Mouse (Mus musculus) small intestine, adult 2 months (tissue): Measurements from ENCODE around the gene Olfr646. TPM values are rescaled to one million over a fixed set of nuclear protein-coding genes. Genes with fewer than 3 reads are reported as not detected.

Source experiments
- H3K27ac ChIP-seq: fragments of 200-500 bp; 2 replicates; pipeline ENCODE4 v1.5.1; 2012; ENCODE audit warnings: low read depth, low read length, control low read depth, inconsistent platforms; ENCODE audit not compliant: insufficient read depth
- H3K27me3 ChIP-seq: fragments of 200-500 bp; 2 replicates; pipeline ENCODE4 v1.6.1; 2012; ENCODE audit warnings: mild to moderate bottlenecking, moderate library complexity, low read length, inconsistent platforms; ENCODE audit not compliant: control insufficient read depth, insufficient read depth
- H3K36me3 ChIP-seq: fragments of 200-500 bp; 2 replicates; pipeline ENCODE4 v1.6.1; 2012; ENCODE audit warnings: mild to moderate bottlenecking, low read length, control low read depth, inconsistent platforms; ENCODE audit not compliant: control insufficient read depth, insufficient read depth
- H3K4me1 ChIP-seq: fragments of 200-500 bp; 2 replicates; pipeline ENCODE4 v1.6.1; 2012; ENCODE audit warnings: low read length, inconsistent platforms, mixed read lengths; ENCODE audit not compliant: control insufficient read depth, insufficient read depth, insufficient read length
- H3K4me3 ChIP-seq: fragments of 200-500 bp; 2 replicates; pipeline ENCODE4 v1.5.1; 2012; ENCODE audit warnings: low read depth, mild to moderate bottlenecking, control low read depth, inconsistent platforms, low read length, moderate library complexity
- CTCF ChIP-seq: fragments of 200-500 bp; IDR thresholded peaks from 2 replicates; pipeline ENCODE4 v1.5.1; 2012; ENCODE audit warnings: low read depth, mild to moderate bottlenecking, control low read depth, inconsistent platforms, low read length, moderate library complexity, mixed read lengths; ENCODE audit not compliant: insufficient replicate concordance, insufficient read length; ENCODE audit errors: extremely low read depth
- POLR2A ChIP-seq: fragments of 200-500 bp; IDR thresholded peaks from 2 replicates; pipeline ENCODE4 v1.6.1; 2012; ENCODE audit warnings: low read depth, mild to moderate bottlenecking, control low read depth, inconsistent platforms, low read length, moderate library complexity
- WGBS: fragments of 180-500 bp; shearing (Covaris S2); methylation state at CpG from one replicate; pipeline ENCODE4 v1.1.7; 2018; 5-methylcytosine and 5-hydroxymethylcytosine counted together
- polyA plus RNA-seq: library from polyadenylated mRNA; depleted of rRNA; stranded (reverse); fragments of >200 nt; gene quantifications from 2 replicates; pipeline ENCODE4 v1.2.3, GENCODE M21; 2012; rRNA removed

The Olfr646 gene
- polyA plus RNA-seq, 1 experiment: not detected

- H3K36me3 ChIP-seq: no peaks in the 10 kb centered on the region
- H3K4me3 ChIP-seq: no peak within 1 kb of the TSS
- H3K27ac ChIP-seq: no peak within 1 kb of the TSS
- 71% methylated on average over 5 of the region's 5 CpGs for WGBS
- no peak for TF ChIP-seq POLR2A
- H3K27me3 ChIP-seq: no peaks in the 10 kb centered on the region
- H3K4me1 ChIP-seq: no peaks in the 10 kb centered on the region
These were observed 32.6 kb downstream of the Olfr646 start, which contains the start of gene Olfr643 for GRCm38 (mm10) chr7:104137305-104137704. Olfr643 (minus strand) TSS chr7:104137405.

- TF ChIP-seq CTCF: no peak
- no peak for TF ChIP-seq POLR2A
- Histone ChIP-seq H3K4me1 (no peaks in the 10 kb centered on the region), H3K4me3 (no peak within 1 kb of the TSS), H3K27ac (no peak within 1 kb of the TSS), H3K36me3 (no peaks in the 10 kb centered on the region), H3K27me3 (no peaks in the 10 kb centered on the region)
- WGBS: 70% methylated on average over 3 of the region's 3 CpGs
These were observed 38.5 kb downstream of the Olfr646 start, which contains the start of gene Ubqln3 for GRCm38 (mm10) chr7:104143179-104143578. Ubqln3 (minus strand) TSS chr7:104143279.

- no peak within 1 kb of the TSS for H3K4me3 ChIP-seq
- H3K27me3 ChIP-seq: no peaks in the 10 kb centered on the region
- WGBS: 86% methylated on average over 2 of the region's 2 CpGs
- no peaks in the 10 kb centered on the region for H3K4me1 ChIP-seq
- no peaks in the 10 kb centered on the region for H3K36me3 ChIP-seq
- TF ChIP-seq POLR2A (no peak), CTCF (no peak)
- H3K27ac ChIP-seq: no peak within 1 kb of the TSS
These were observed 45.8 kb downstream of the Olfr646 start, which contains the start of gene Ubqlnl for GRCm38 (mm10) chr7:104150456-104150855. Ubqlnl (minus strand) TSS chr7:104150556.

Other genes with a start within 250 kb of the Olfr646 start
- gene Olfr66, start 218.6 kb upstream of the Olfr646 start, polyA plus RNA-seq: not detected in 2 replicates
- gene Olfr64, start 210.4 kb upstream of the Olfr646 start, polyA plus RNA-seq: not detected in 2 replicates
- not detected in 2 replicates for gene Olfr65, start 201.4 kb upstream of the Olfr646 start, polyA plus RNA-seq
- not detected in 2 replicates for gene Olfr631, start 176.0 kb upstream of the Olfr646 start, polyA plus RNA-seq
- not detected in 2 replicates for gene Olfr632, start 170.5 kb upstream of the Olfr646 start, polyA plus RNA-seq
- gene Olfr633, start 160.4 kb upstream of the Olfr646 start, polyA plus RNA-seq: not detected in 2 replicates
- not detected in 2 replicates for gene Olfr635, start 133.7 kb upstream of the Olfr646 start, polyA plus RNA-seq
- gene Olfr638, start 106.1 kb upstream of the Olfr646 start, polyA plus RNA-seq: not detected in 2 replicates
- gene Olfr639, start 87.6 kb upstream of the Olfr646 start, polyA plus RNA-seq: not detected in 2 replicates
- gene Olfr640, start 79.3 kb upstream of the Olfr646 start, polyA plus RNA-seq: not detected in 2 replicates
- not detected in 2 replicates for gene Olfr641, start 69.4 kb upstream of the Olfr646 start, polyA plus RNA-seq
- gene Olfr642, start 52.2 kb upstream of the Olfr646 start, polyA plus RNA-seq: not detected in 2 replicates
- gene 4930516K23Rik, start 43.4 kb upstream of the Olfr646 start, polyA plus RNA-seq: not detected in 2 replicates
- gene Olfr644, start 33.0 kb upstream of the Olfr646 start, polyA plus RNA-seq: not detected in 2 replicates
- not detected in 2 replicates for gene Olfr645, start 19.4 kb upstream of the Olfr646 start, polyA plus RNA-seq
- not detected in 2 replicates for gene Ubqln5, start 25.0 kb downstream of the Olfr646 start, polyA plus RNA-seq
- gene Olfr643, start 32.5 kb downstream of the Olfr646 start, polyA plus RNA-seq: not detected in 2 replicates
- gene Ubqln3, start 38.4 kb downstream of the Olfr646 start, polyA plus RNA-seq: not detected in 2 replicates
- not detected in 2 replicates for gene Ubqlnl, start 45.7 kb downstream of the Olfr646 start, polyA plus RNA-seq
- gene Olfm5, start 60.0 kb downstream of the Olfr646 start, polyA plus RNA-seq: not detected in 2 replicates
- not detected in 2 replicates for gene Olfr648, start 78.5 kb downstream of the Olfr646 start, polyA plus RNA-seq
- not detected in 2 replicates for gene Olfr649, start 91.1 kb downstream of the Olfr646 start, polyA plus RNA-seq
- gene Trim6, start 113.9 kb downstream of the Olfr646 start, polyA plus RNA-seq: 0.44 and 0.61 TPM in 2 replicates
- gene Trim34a, start 139.6 kb downstream of the Olfr646 start, polyA plus RNA-seq: 2.1 and 5.8 TPM in 2 replicates
- gene Trim5, start 183.2 kb downstream of the Olfr646 start, polyA plus RNA-seq: 0.67 and 0.70 TPM in 2 replicates
- 2.8 and 5.9 TPM in 2 replicates for gene Trim12a, start 210.6 kb downstream of the Olfr646 start, polyA plus RNA-seq
- gene Trim34b, start 224.6 kb downstream of the Olfr646 start, polyA plus RNA-seq: 0.10 TPM in 1 of 2 replicates, not detected in the other
- gene Trim12c, start 248.5 kb downstream of the Olfr646 start, polyA plus RNA-seq: 0.77 and 2.2 TPM in 2 replicates